Mouse (Mus musculus): ENCODE data around the gene Zfp704. TPM values are rescaled to one million over a fixed set of nuclear protein-coding genes. Genes with fewer than 3 reads are reported as not detected.

Zfp704 gene
- total and polyA plus RNA-seq, 3 experiments: under 0.01 TPM; not detected in 2

DNA sequence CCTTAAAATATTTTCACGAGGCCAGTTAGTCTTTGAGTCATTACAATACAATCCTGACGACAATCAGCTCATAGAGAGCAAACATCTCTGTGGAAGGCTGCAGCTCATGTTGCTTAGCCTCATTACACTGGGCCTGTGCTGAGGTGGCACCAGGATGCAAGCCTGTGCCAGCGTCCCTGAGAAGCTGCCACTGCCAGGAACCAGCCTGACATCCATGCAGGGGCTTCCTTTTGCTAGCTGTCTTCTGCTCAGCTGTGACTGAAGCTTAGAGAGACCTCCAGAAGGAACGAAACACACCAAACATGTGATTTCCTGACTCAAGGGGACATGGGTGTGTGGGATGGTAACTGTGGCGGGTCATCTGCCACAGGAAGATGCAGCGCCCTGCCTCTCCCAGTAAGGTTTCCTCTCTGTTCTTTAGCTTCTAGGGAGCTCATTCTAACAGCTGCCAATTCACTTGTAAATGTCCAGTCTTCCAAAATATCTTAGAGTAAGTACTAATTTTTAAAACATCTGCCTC is 104.1 kb downstream of the Zfp704 start:
- H3K27ac ChIP-seq (ENCODE audit: control insufficient read depth, low read depth, low read length): no peak overlapping the region
- H3K36me3 ChIP-seq (ENCODE audit: control insufficient read depth in 1 of 2, insufficient read depth in 2 of 2, low read length in 2 of 2): no peaks in the 10 kb centered on the region
- TF ChIP-seq ZMIZ1 (IDR thresholded peaks at IDR 0.05; ENCODE audit: low read depth, low read length): no peak
- no peak for TF ChIP-seq TAL1 (IDR thresholded peaks at IDR 0.05; ENCODE audit: low read length)
- no peak for TF ChIP-seq MXI1 (IDR thresholded peaks at IDR 0.05; ENCODE audit: low read depth, low read length)
- TF ChIP-seq GABPA (IDR thresholded peaks at IDR 0.05; ENCODE audit: low read depth, low read length): no peak
- no peak for TF ChIP-seq KAT2A (conservative IDR thresholded peaks at IDR 0.05; ENCODE audit: low read depth, low read length)
- no peak for TF ChIP-seq RCOR1 (IDR thresholded peaks at IDR 0.05; ENCODE audit: low read depth, low read length)
- TF ChIP-seq JUND (IDR thresholded peaks at IDR 0.05; ENCODE audit: low read depth, low read length): no peak
- TF ChIP-seq ZNF384 (IDR thresholded peaks at IDR 0.05; ENCODE audit: low read depth, low read length): no peak
- no peak for TF ChIP-seq TCF12 (IDR thresholded peaks at IDR 0.05; ENCODE audit: low read depth, low read length)
- TF ChIP-seq RAD21 (IDR thresholded peaks at IDR 0.05; ENCODE audit: low read depth, low read length): no peak
- TF ChIP-seq GATA1 (IDR thresholded peaks at IDR 0.05; ENCODE audit: low read depth, low read length): no peak
- TF ChIP-seq BHLHE40 (IDR thresholded peaks at IDR 0.05; ENCODE audit: borderline replicate concordance, low read depth, low read length): no peak
- no peak for DNase-seq (ENCODE audit: low read depth, low spot score)
- no peak overlapping the region for H3K9ac ChIP-seq (ENCODE audit: control insufficient read depth, low read depth, low read length, poor library complexity, severe bottlenecking)
- no peaks in the 10 kb centered on the region for H3K79me2 ChIP-seq (ENCODE audit: control insufficient read depth, insufficient read depth, low read length, poor library complexity)
- no peaks in the 10 kb centered on the region for H3K4me1 ChIP-seq (ENCODE audit: control insufficient read depth in 1 of 2, insufficient read depth in 2 of 2, low read length in 2 of 2)
- no peaks in the 10 kb centered on the region for H3K9me3 ChIP-seq (replicated peaks; ENCODE audit: insufficient read depth, low read length)
- no peaks in the 10 kb centered on the region for H3K27me3 ChIP-seq (ENCODE audit: control insufficient read depth in 1 of 2, insufficient read depth in 2 of 2, low read length in 2 of 2)
- H3K4me3 ChIP-seq (ENCODE audit: control insufficient read depth in 1 of 2, insufficient read depth in 1 of 2, low read depth in 2 of 2, low read length in 2 of 2): no peak overlapping the region

- no peaks in the 10 kb centered on the region for H3K27me3 ChIP-seq (ENCODE audit: control insufficient read depth in 1 of 2, insufficient read depth in 2 of 2, low read length in 2 of 2)
- H3K9ac ChIP-seq (ENCODE audit: control insufficient read depth, low read depth, low read length, poor library complexity, severe bottlenecking): no peak overlapping the region
- no peak for TF ChIP-seq RAD21 (IDR thresholded peaks at IDR 0.05; ENCODE audit: low read depth, low read length)
- TF ChIP-seq ZC3H11A (IDR thresholded peaks at IDR 0.05; ENCODE audit: low read depth, low read length): no peak
- TF ChIP-seq ETS1 (IDR thresholded peaks at IDR 0.05; ENCODE audit: low read depth, low read length): no peak
- TF ChIP-seq USF1 (IDR thresholded peaks at IDR 0.05; ENCODE audit: low read depth, low read length): no peak
- no peak for TF ChIP-seq MAX (IDR thresholded peaks at IDR 0.05; ENCODE audit: low read length)
- no peak for TF ChIP-seq RCOR1 (IDR thresholded peaks at IDR 0.05; ENCODE audit: low read depth, low read length)
- no peak for TF ChIP-seq TAL1 (IDR thresholded peaks at IDR 0.05; ENCODE audit: low read length)
- TF ChIP-seq USF2 (IDR thresholded peaks at IDR 0.05; ENCODE audit: borderline replicate concordance in 1 of 2, insufficient read depth in 1 of 2, low read depth in 1 of 2, low read length in 2 of 2): no peak
- no peak for TF ChIP-seq HCFC1 (IDR thresholded peaks at IDR 0.05; ENCODE audit: low read depth, low read length)
- TF ChIP-seq CHD2 (IDR thresholded peaks at IDR 0.05; ENCODE audit: low read length): no peak
- TF ChIP-seq MYC (IDR thresholded peaks at IDR 0.05; ENCODE audit: low read depth, low read length): no peak
- no peak for TF ChIP-seq MEF2A (IDR thresholded peaks at IDR 0.05; ENCODE audit: extremely low read depth, insufficient replicate concordance, low read depth, low read length, poor library complexity, severe bottlenecking)
- no peak for TF ChIP-seq NELFE (IDR thresholded peaks at IDR 0.05; ENCODE audit: low read depth, low read length)
- no peak for TF ChIP-seq KAT2A (conservative IDR thresholded peaks at IDR 0.05; ENCODE audit: low read depth, low read length)
- no peak for DNase-seq (ENCODE audit: low read depth, low spot score)
- no peaks in the 10 kb centered on the region for H3K36me3 ChIP-seq (ENCODE audit: control insufficient read depth in 1 of 2, insufficient read depth in 2 of 2, low read length in 2 of 2)
- no peaks in the 10 kb centered on the region for H3K9me3 ChIP-seq (replicated peaks; ENCODE audit: insufficient read depth, low read length)
- no peaks in the 10 kb centered on the region for H3K79me2 ChIP-seq (ENCODE audit: control insufficient read depth, insufficient read depth, low read length, poor library complexity)
- H3K4me1 ChIP-seq (ENCODE audit: control insufficient read depth in 1 of 2, insufficient read depth in 2 of 2, low read length in 2 of 2): no peaks in the 10 kb centered on the region
- no peak overlapping the region for H3K27ac ChIP-seq (ENCODE audit: control insufficient read depth, low read depth, low read length)
- H3K4me3 ChIP-seq (ENCODE audit: control insufficient read depth in 1 of 2, insufficient read depth in 1 of 2, low read depth in 2 of 2, low read length in 2 of 2): no peak overlapping the region
Observed at GRCm38 (mm10) chr3:9504371-9504770, 105.5 kb downstream of the Zfp704 start.

Data from MEL (cell line).